9 mouse cellular contexts compared by ENCODE assay signal in the genomic region with DNA sequence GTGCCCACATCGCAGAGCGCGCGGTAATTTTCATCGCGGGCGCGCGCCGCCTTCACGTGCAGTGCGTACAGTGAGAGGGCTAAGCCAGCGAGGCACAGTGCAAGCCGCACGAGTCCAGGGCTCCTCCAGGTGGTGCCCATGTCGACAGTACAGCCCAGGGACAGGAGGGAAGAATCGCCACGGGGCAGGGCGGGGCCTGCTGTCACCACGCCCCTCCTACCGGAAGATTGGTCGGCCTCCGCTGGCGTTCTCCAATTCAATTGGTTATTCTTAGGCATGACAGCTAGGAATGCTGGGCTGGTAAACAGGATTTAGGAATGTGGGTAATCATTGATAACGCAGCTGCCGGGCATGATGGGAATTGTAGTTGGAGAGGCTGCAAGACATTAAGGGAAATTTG. TPM values are rescaled to one million over a fixed set of nuclear protein-coding genes. Genes with fewer than 3 reads are reported as not detected.
DNase-seq lines count a peak whose midpoint lies in the region; ATAC-seq lines count a peak whose summit lies in the region.
"Had no signal": no experiment of that assay in that cellular context is flagged by ENCODE, and none has a peak within 500 bp of the region (broad histone marks: within the 10 kb centered on the region; RNA-seq: fewer than 3 reads in every experiment).

TSS of gene Gm21974 (minus strand) at position 13 of the 400 bp plus-strand sequence.
TSS of gene Vkorc1 (minus strand) at position 176 of the 400 bp plus-strand sequence.

- H3K9ac ChIP-seq in embryonic facial prominence, embryonic 12.5 days = peak within 1 kb of the TSS; percentile 63
- peak within 1 kb of the TSS; percentile 65 for H3K9ac ChIP-seq in midbrain, embryonic 12.5 days (replicated peaks)

- H3K27ac ChIP-seq in embryonic facial prominence, embryonic 12.5 days = peak within 1 kb of the TSS; percentile 67
- H3K27ac ChIP-seq in limb, embryonic 10.5 days = peak within 1 kb of the TSS; percentile 82
- peak within 1 kb of the TSS; percentile 66; the same call in 1 of the 2 replicates for H3K27ac ChIP-seq in midbrain, embryonic 12.5 days (replicated peaks)

- under 1% methylated on average over 26 of the region's 26 CpGs for whole genome bisulfite sequencing in embryonic facial prominence, embryonic 12.5 days
- under 1% methylated on average over 26 of the region's 26 CpGs for WGBS in limb, embryonic 10.5 days
- WGBS in midbrain, embryonic 12.5 days = under 1% methylated on average over 26 of the region's 26 CpGs

- H3K4me2 ChIP-seq in embryonic facial prominence, embryonic 12.5 days (replicated peaks) = peak within 1 kb of the TSS; percentile 74
- peak within 1 kb of the TSS; percentile 81 for H3K4me2 ChIP-seq in midbrain, embryonic 12.5 days (replicated peaks)

- no peaks in the 10 kb centered on the region for H3K27me3 ChIP-seq in embryonic facial prominence, embryonic 12.5 days
- no peaks in the 10 kb centered on the region for H3K27me3 ChIP-seq in limb, embryonic 10.5 days (ENCODE audit: low read depth, poor library complexity, severe bottlenecking)
- H3K27me3 ChIP-seq in midbrain, embryonic 12.5 days = no peaks in the 10 kb centered on the region
- H3K27me3 ChIP-seq: CH12.LX had no signal

- no peaks in the 10 kb centered on the region for H3K9me3 ChIP-seq in embryonic facial prominence, embryonic 12.5 days
- H3K9me3 ChIP-seq in limb, embryonic 10.5 days (replicated peaks) = no peaks in the 10 kb centered on the region
- H3K9me3 ChIP-seq in midbrain, embryonic 12.5 days = no peaks in the 10 kb centered on the region

- peak within 1 kb of the TSS; percentile 59 for H3K4me3 ChIP-seq in embryonic facial prominence, embryonic 12.5 days
- peak within 1 kb of the TSS; percentile 67 for H3K4me3 ChIP-seq in limb, embryonic 10.5 days
- H3K4me3 ChIP-seq in midbrain, embryonic 12.5 days = peak within 1 kb of the TSS; percentile 58

- peaks cover 13% of the 10 kb centered on the region for H3K36me3 ChIP-seq in embryonic facial prominence, embryonic 12.5 days
- peaks cover 34% of the 10 kb centered on the region for H3K36me3 ChIP-seq in limb, embryonic 10.5 days
- H3K36me3 ChIP-seq in midbrain, embryonic 12.5 days = peaks cover 27% of the 10 kb centered on the region

- peaks cover 10% of the 10 kb centered on the region; the same call in 1 of the 2 replicates for H3K4me1 ChIP-seq in embryonic facial prominence, embryonic 12.5 days
- peaks cover 13% of the 10 kb centered on the region for H3K4me1 ChIP-seq in limb, embryonic 10.5 days
- H3K4me1 ChIP-seq in midbrain, embryonic 12.5 days = peaks cover 11% of the 10 kb centered on the region

- peak; percentile 94 for DNase-seq in 3134 (ENCODE audit: extremely low read depth, insufficient read length, low spot score)
- DNase-seq in adrenal gland, postnatal 36 days = peak; percentile 96 to 98
- peak; percentile 97 to 98 for DNase-seq in heart, adult 18-20 months
- DNase-seq in kidney, adult 18-20 months = peak; percentile 98
- DNase-seq in limb, embryonic 10.5 days (ENCODE audit: low spot score) = peak; percentile 94
- peak; percentile 93 for DNase-seq in skeletal muscle tissue, adult 2 months (ENCODE audit: low read depth, low spot score)

- ATAC-seq in embryonic facial prominence, embryonic 12.5 days (ENCODE audit: insufficient number of reproducible peaks, insufficient read depth, low FRiP score, low TSS enrichment) = peak; percentile 98
- peak; percentile 99 for ATAC-seq in midbrain, embryonic 12.5 days (ENCODE audit: low FRiP score, low read depth)

RNA-seq across cellular contexts. Expression of gene Gm21974, which starts in this region (rescaled TPM):
- total RNA-seq in adrenal gland, postnatal 36 days (2021) = not detected
- not detected in 2 replicates for polyA plus RNA-seq in embryonic facial prominence, embryonic 12.5 days (2016; fragmentation: Nextera tagmentation; extraction: Ambion mirVana)
- under 1 TPM in 1 of 2 experiments, not detected in 1; 0.27 TPM for total RNA-seq in heart, adult 18-20 months (2021)
- not detected in 2 replicates for polyA plus RNA-seq in limb, embryonic 10.5 days (2016; fragmentation: Nextera tagmentation; extraction: Ambion mirVana)
- not detected in 2 replicates for polyA plus RNA-seq in midbrain, embryonic 12.5 days (2016; fragmentation: Nextera tagmentation; extraction: Ambion mirVana)
- total RNA-seq: CH12.LX had no signal

RNA-seq across cellular contexts. Expression of gene Vkorc1, which starts in this region (rescaled TPM):
- 10 to 100 TPM; 61.5 to 65.8 TPM for total RNA-seq in adrenal gland, postnatal 36 days (2021)
- polyA plus RNA-seq in embryonic facial prominence, embryonic 12.5 days (2016; fragmentation: Nextera tagmentation; extraction: Ambion mirVana) = 88.6 and 93.5 TPM in 2 replicates
- 10 to 100 TPM; 19.3 to 20.8 TPM for total RNA-seq in heart, adult 18-20 months (2021)
- 48.3 and 51.8 TPM in 2 replicates for polyA plus RNA-seq in limb, embryonic 10.5 days (2016; fragmentation: Nextera tagmentation; extraction: Ambion mirVana)
- 42.7 and 54.4 TPM in 2 replicates for polyA plus RNA-seq in midbrain, embryonic 12.5 days (2016; fragmentation: Nextera tagmentation; extraction: Ambion mirVana)

Comparison
In these comparisons a context has a peak if more than half of its experiments do, and no peak if none do; other contexts are left out.
1. Peak in every context shown above with its lines: DNase-seq, ATAC-seq, H3K4me3 ChIP-seq and H3K27ac ChIP-seq.